Comparison of ENCODE assay signal across 8 mouse cellular contexts in genomic region chr11:80300551-80301315, GRCm38 (mm10). TPM values are rescaled to one million over a fixed set of nuclear protein-coding genes. Genes with fewer than 3 reads are reported as not detected.
DNase-seq lines count a peak whose midpoint lies in the region; ATAC-seq lines count a peak whose summit lies in the region.

Rhbdl3 (plus strand) TSS chr11:80300912.

- intact Hi-C loops in left cerebral cortex, postnatal 4 days (cut with DNase I) = loop anchor here (5.0 kb wide), 1 partner anchor 52 kb away; no protein-coding TSS in a partner anchor

- no peak within 1 kb of the TSS; the same call in 1 of the 2 replicates for H3K27ac ChIP-seq in intestine, embryonic 15.5 days
- peak within 1 kb of the TSS; percentile 89 for H3K27ac ChIP-seq in midbrain, embryonic 12.5 days (replicated peaks)

- peak within 1 kb of the TSS; percentile 72 for H3K4me3 ChIP-seq in intestine, embryonic 15.5 days (replicated peaks)
- peak within 1 kb of the TSS; percentile 83 for H3K4me3 ChIP-seq in midbrain, embryonic 12.5 days

- no peaks in the 10 kb centered on the region for H3K9me3 ChIP-seq in intestine, embryonic 15.5 days
- H3K9me3 ChIP-seq in midbrain, embryonic 12.5 days = no peaks in the 10 kb centered on the region

- no peaks in the 10 kb centered on the region for H3K36me3 ChIP-seq in intestine, embryonic 15.5 days
- peaks cover 14% of the 10 kb centered on the region; the same call in 1 of the 2 replicates for H3K36me3 ChIP-seq in midbrain, embryonic 12.5 days

- peak; percentile 11; the same call in 1 of the 2 replicates for ATAC-seq in granulocyte monocyte progenitor cell, adult 5-6 weeks (replicated peaks; ENCODE audit: poor library complexity, severe bottlenecking)
- ATAC-seq in intestine, embryonic 15.5 days = peak; percentile 81
- ATAC-seq in midbrain, embryonic 12.5 days (ENCODE audit: low FRiP score, low read depth) = peak; percentile 74
- ATAC-seq in erythroid progenitor cell, adult 5-6 weeks (replicated peaks; ENCODE audit: low FRiP score, poor library complexity, severe bottlenecking) = no peak

- H3K27me3 ChIP-seq in intestine, embryonic 15.5 days (replicated peaks) = peaks cover 48% of the 10 kb centered on the region
- peaks cover 29% of the 10 kb centered on the region for H3K27me3 ChIP-seq in midbrain, embryonic 12.5 days

- peak; percentile 64 to 77 for DNase-seq in adrenal gland, adult 18-20 months (ENCODE audit: low spot score in 2 of 2)
- DNase-seq in cerebellum, postnatal 36 days = peak; percentile 20 to 41
- peak; percentile 36 for DNase-seq in left cerebral cortex, postnatal 4 days
- DNase-seq in skeletal muscle tissue, adult 2 months (ENCODE audit: low read depth, low spot score) = peak; percentile 55

- WGBS in intestine, embryonic 15.5 days = under 1% methylated on average over 76 of the region's 81 CpGs
- under 1% methylated on average over 55 of the region's 81 CpGs for WGBS in midbrain, embryonic 12.5 days

- H3K4me2 ChIP-seq in intestine, embryonic 15.5 days (replicated peaks) = peak within 1 kb of the TSS; percentile 100
- H3K4me2 ChIP-seq in midbrain, embryonic 12.5 days (replicated peaks) = peak within 1 kb of the TSS; percentile 98

- peak within 1 kb of the TSS; percentile 58 for H3K9ac ChIP-seq in intestine, embryonic 15.5 days
- peak within 1 kb of the TSS; percentile 86 for H3K9ac ChIP-seq in midbrain, embryonic 12.5 days (replicated peaks)

- H3K4me1 ChIP-seq in intestine, embryonic 15.5 days (replicated peaks) = peaks cover 25% of the 10 kb centered on the region
- H3K4me1 ChIP-seq in midbrain, embryonic 12.5 days = peaks cover 48% of the 10 kb centered on the region

RNA-seq across cellular contexts. Expression of gene Rhbdl3, which starts in this region (rescaled TPM):
- 1 to 10 TPM; 2.5 to 3.8 TPM for total RNA-seq in adrenal gland, adult 18-20 months (2021)
- 1.1 and 1.2 TPM in 2 replicates for total RNA-seq in granulocyte monocyte progenitor cell, adult 5-6 weeks (2014; fragmentation: Nextera tagmentation)
- total RNA-seq in granulocyte monocyte progenitor cell, adult 5-6 weeks (2017) = 0.21 and 1.5 TPM in 2 replicates
- polyA plus RNA-seq in intestine, embryonic 15.5 days (2015; fragmentation: Nextera tagmentation; extraction: Ambion mirVana) = 2.2 and 3.1 TPM in 2 replicates
- 1 to 10 TPM; 6.3 to 7.1 TPM for total RNA-seq in left cerebral cortex, postnatal 4 days (2021)
- polyA plus RNA-seq in midbrain, embryonic 12.5 days (2016; fragmentation: Nextera tagmentation; extraction: Ambion mirVana) = 30.1 and 32.1 TPM in 2 replicates
- total RNA-seq in erythroid progenitor cell, adult 5-6 weeks (2015; ENCODE audit: low replicate concordance) = not detected in 2 replicates
- total RNA-seq in erythroid progenitor cell, adult 5-6 weeks (2017; ENCODE audit: low replicate concordance) = not detected in 2 replicates
